Mouse (Mus musculus) cerebellum, postnatal 25 days (tissue): ENCODE measurements around the gene Gm10282.
A peak's percentile ranks its signal among the peaks of the same experiment; 100 is the strongest.

Experiments used
- DNase-seq, 2 experiments: peaks; one replicate each; pipeline ENCODE4 v3.0.0; 2021; ENCODE audit warnings: mixed read lengths in 2 of 2

The Gm10282 gene

GRCm38 (mm10) chr8:72295679-72296078, 9.4 kb downstream of the Gm10282 start:
- peak; percentile 92 to 95 for DNase-seq

- no peak for DNase-seq
Observed at GRCm38 (mm10) chr8:72295125-72295524, 9.9 kb downstream of the Gm10282 start.

GRCm38 (mm10) chr8:72293309-72293708, 11.8 kb downstream of the Gm10282 start:
- no peak for DNase-seq

- no peak for DNase-seq
Observed at GRCm38 (mm10) chr8:72291104-72291503, 14.0 kb downstream of the Gm10282 start.

- no peak for DNase-seq
Observed at GRCm38 (mm10) chr8:72289051-72289450, 16.0 kb downstream of the Gm10282 start.

- no peak for DNase-seq
Observed at GRCm38 (mm10) chr8:72285285-72285684, 19.8 kb downstream of the Gm10282 start.

- DNase-seq, result no peak
Observed at GRCm38 (mm10) chr8:72281634-72282033, 23.4 kb downstream of the Gm10282 start.

GRCm38 (mm10) chr8:72279151-72279550, 25.9 kb downstream of the Gm10282 start:
- no peak for DNase-seq

- DNase-seq, result no peak
Observed at GRCm38 (mm10) chr8:72277244-72277643, 27.8 kb downstream of the Gm10282 start.

- DNase-seq, result no peak
Observed at GRCm38 (mm10) chr8:72273807-72274206, 31.3 kb downstream of the Gm10282 start.

- no peak for DNase-seq
Observed at GRCm38 (mm10) chr8:72273111-72273770, 31.8 kb downstream of the Gm10282 start.

- DNase-seq, result peak; percentile 29 to 51
Observed at GRCm38 (mm10) chr8:72272361-72272760, 32.7 kb downstream of the Gm10282 start.

- no peak for DNase-seq
Observed at GRCm38 (mm10) chr8:72271691-72272090, 33.4 kb downstream of the Gm10282 start.

GRCm38 (mm10) chr8:72271051-72271660, 33.9 kb downstream of the Gm10282 start:
- no peak for DNase-seq

- no peak for DNase-seq
Observed at GRCm38 (mm10) chr8:72270606-72271005, 34.5 kb downstream of the Gm10282 start.

GRCm38 (mm10) chr8:72268356-72268755, 36.7 kb downstream of the Gm10282 start:
- DNase-seq, result no peak

GRCm38 (mm10) chr8:72267106-72267505, 38.0 kb downstream of the Gm10282 start:
- DNase-seq, result no peak

GRCm38 (mm10) chr8:72266671-72267070, 38.4 kb downstream of the Gm10282 start:
- DNase-seq, result no peak

- DNase-seq, result no peak
Observed at GRCm38 (mm10) chr8:72265342-72265741, 39.7 kb downstream of the Gm10282 start.

- no peak for DNase-seq
Observed at GRCm38 (mm10) chr8:72263451-72263850, 41.6 kb downstream of the Gm10282 start.

- DNase-seq, result no peak
Observed at GRCm38 (mm10) chr8:72262756-72263155, 42.3 kb downstream of the Gm10282 start.

GRCm38 (mm10) chr8:72261872-72262271, 43.2 kb downstream of the Gm10282 start:
- peak; percentile 38 to 60 for DNase-seq

GRCm38 (mm10) chr8:72261431-72261830, 43.6 kb downstream of the Gm10282 start:
- DNase-seq, result no peak

- DNase-seq, result peak; percentile 38 to 57
Observed at GRCm38 (mm10) chr8:72261019-72261418, 44.0 kb downstream of the Gm10282 start.

- DNase-seq, result no peak
Observed at GRCm38 (mm10) chr8:72260585-72260984, 44.5 kb downstream of the Gm10282 start.
